Mouse (Mus musculus): Measurements from ENCODE around the gene Klhl36. TPM values are rescaled to one million over a fixed set of nuclear protein-coding genes. Genes with fewer than 3 reads are reported as not detected.

The Klhl36 gene
- polyA plus RNA-seq, 1 experiment from 2014 or later = 11.4 TPM

DNA sequence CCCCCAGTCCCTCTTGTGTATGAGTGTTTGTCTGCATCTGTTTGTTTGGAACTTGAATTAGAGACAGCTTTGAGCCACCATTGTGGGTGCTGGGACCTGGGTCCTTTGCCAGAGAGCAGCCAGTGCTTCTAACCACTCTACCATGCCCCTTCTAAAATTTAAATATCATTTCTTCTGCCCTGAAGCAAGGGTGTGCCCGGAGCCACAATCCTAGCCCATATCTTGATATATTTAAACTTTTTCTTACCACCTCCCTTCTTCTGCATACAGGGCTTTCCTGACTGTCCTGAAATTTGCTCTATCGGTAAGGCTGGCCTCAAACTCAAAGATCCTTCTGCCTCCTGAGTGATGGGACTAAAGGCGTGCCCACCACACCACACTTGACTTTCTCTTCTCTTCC lies 55.3 kb downstream of the Klhl36 start:
- H3K27ac ChIP-seq (ENCODE audit: low read length) = no peak overlapping the region
- H3K27me3 ChIP-seq (ENCODE audit: control insufficient read depth, insufficient read depth, low read length) = no peaks in the 10 kb centered on the region
- ATAC-seq (replicated peaks; ENCODE audit: extremely low read depth, insufficient read depth, low FRiP score) = no peak
- peaks cover 43% of the 10 kb centered on the region for H3K4me1 ChIP-seq (ENCODE audit: control insufficient read depth, insufficient read depth, low read length)
- no peaks in the 10 kb centered on the region for H3K36me3 ChIP-seq (ENCODE audit: control insufficient read depth, insufficient read depth)
- no peaks in the 10 kb centered on the region for H3K9me3 ChIP-seq (replicated peaks; ENCODE audit: control insufficient read depth, low read length)
- H3K4me3 ChIP-seq (ENCODE audit: low read length) = no peak overlapping the region
- no peak overlapping the region for H3K4me2 ChIP-seq (ENCODE audit: low read depth, low read length)
- H3K9ac ChIP-seq (ENCODE audit: low read length) = no peak overlapping the region
- WGBS = 86% methylated on average over 3 of the region's 3 CpGs

DNA sequence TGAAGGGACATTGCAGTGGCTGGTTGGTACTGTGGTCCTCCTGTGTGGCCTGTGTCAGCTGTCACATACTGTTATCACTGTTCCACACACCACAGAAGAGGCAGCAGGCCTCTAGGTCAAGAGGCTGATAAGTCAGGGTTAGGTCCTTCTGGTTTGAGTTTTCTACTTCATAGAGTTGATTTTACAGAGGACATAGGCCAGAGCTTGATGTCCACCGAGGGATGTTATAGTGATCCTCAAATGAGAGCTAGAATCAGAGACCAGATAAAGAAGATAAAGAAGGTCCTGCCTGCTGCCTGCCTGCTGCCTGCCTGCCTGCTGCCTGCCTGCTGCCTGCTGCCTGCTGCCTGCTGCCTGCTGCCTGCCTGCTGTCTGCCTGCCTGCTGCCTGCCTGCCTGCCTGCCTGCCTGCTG lies 56.1 kb downstream of the Klhl36 start:
- H3K27me3 ChIP-seq (ENCODE audit: control insufficient read depth, insufficient read depth, low read length) = no peaks in the 10 kb centered on the region
- H3K9ac ChIP-seq (ENCODE audit: low read length) = no peak overlapping the region
- ATAC-seq (replicated peaks; ENCODE audit: extremely low read depth, insufficient read depth, low FRiP score) = no peak
- no peaks in the 10 kb centered on the region for H3K36me3 ChIP-seq (ENCODE audit: control insufficient read depth, insufficient read depth)
- no peak overlapping the region for H3K27ac ChIP-seq (ENCODE audit: low read length)
- H3K4me3 ChIP-seq (ENCODE audit: low read length) = no peak overlapping the region
- H3K4me2 ChIP-seq (ENCODE audit: low read depth, low read length) = no peak overlapping the region
- peaks cover 36% of the 10 kb centered on the region for H3K4me1 ChIP-seq (ENCODE audit: control insufficient read depth, insufficient read depth, low read length)
- 25% methylated on average over 1 of the region's 1 CpGs for WGBS
- H3K9me3 ChIP-seq (replicated peaks; ENCODE audit: control insufficient read depth, low read length) = no peaks in the 10 kb centered on the region

DNA sequence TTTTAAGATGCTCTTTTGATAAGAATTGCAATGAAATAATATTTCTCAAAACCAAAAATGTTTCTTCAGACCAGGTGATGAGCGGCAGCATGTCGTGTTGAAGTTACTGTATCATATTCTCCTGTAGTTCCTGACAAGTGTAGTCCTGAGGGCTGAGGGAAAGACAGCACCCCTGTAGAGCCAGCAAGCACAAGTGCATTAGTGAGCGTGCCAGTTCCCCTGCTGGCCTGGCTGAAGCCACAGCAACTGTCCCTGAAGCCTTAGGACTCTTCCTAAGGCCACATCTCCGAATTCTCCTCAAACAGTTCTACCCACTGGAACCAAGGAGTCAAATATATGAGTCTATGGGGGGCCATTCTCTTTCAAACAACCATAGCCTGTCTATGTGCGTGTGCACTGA lies 61.2 kb downstream of the Klhl36 start:
- Histone ChIP-seq H3K4me1 (ENCODE audit: control insufficient read depth, insufficient read depth, low read length) (peaks cover 20% of the 10 kb centered on the region), H3K27ac (ENCODE audit: low read length) (no peak overlapping the region), H3K9me3 (replicated peaks; ENCODE audit: control insufficient read depth, low read length) (no peaks in the 10 kb centered on the region), H3K27me3 (ENCODE audit: control insufficient read depth, insufficient read depth, low read length) (no peaks in the 10 kb centered on the region), H3K4me3 (ENCODE audit: low read length) (no peak overlapping the region), H3K4me2 (ENCODE audit: low read depth, low read length) (no peak overlapping the region), H3K36me3 (ENCODE audit: control insufficient read depth, insufficient read depth) (no peaks in the 10 kb centered on the region), H3K9ac (ENCODE audit: low read length) (no peak overlapping the region)
- WGBS = 84% methylated on average over 5 of the region's 5 CpGs
- no peak for ATAC-seq (replicated peaks; ENCODE audit: extremely low read depth, insufficient read depth, low FRiP score)

DNA sequence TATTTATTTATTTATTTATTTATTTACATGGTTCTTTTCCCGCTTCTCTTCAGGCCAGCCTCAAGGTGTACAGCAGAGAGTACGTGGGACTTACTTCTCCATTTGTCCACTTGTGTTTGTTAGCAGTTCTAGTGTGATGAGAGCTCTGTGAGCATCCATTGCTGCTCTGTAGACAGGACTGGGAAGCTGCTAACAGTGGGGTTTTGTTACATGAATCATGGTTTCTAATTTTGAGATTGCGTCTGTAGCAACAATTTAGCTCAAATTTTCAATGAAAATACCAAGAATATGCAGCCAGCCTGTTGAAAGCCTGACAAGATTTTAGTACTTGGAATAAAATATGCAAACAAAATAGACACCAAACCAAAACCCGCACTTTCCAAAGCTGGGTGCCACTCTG lies 63.4 kb downstream of the Klhl36 start:
- H3K4me3 ChIP-seq (ENCODE audit: low read length) = no peak overlapping the region
- no peaks in the 10 kb centered on the region for H3K27me3 ChIP-seq (ENCODE audit: control insufficient read depth, insufficient read depth, low read length)
- no peak overlapping the region for H3K4me2 ChIP-seq (ENCODE audit: low read depth, low read length)
- H3K4me1 ChIP-seq (ENCODE audit: control insufficient read depth, insufficient read depth, low read length) = peaks cover 21% of the 10 kb centered on the region
- no peaks in the 10 kb centered on the region for H3K9me3 ChIP-seq (replicated peaks; ENCODE audit: control insufficient read depth, low read length)
- no peaks in the 10 kb centered on the region for H3K36me3 ChIP-seq (ENCODE audit: control insufficient read depth, insufficient read depth)
- WGBS = 82% methylated on average over 4 of the region's 4 CpGs
- no peak overlapping the region for H3K9ac ChIP-seq (ENCODE audit: low read length)
- H3K27ac ChIP-seq (ENCODE audit: low read length) = no peak overlapping the region
- ATAC-seq (replicated peaks; ENCODE audit: extremely low read depth, insufficient read depth, low FRiP score) = no peak

DNA sequence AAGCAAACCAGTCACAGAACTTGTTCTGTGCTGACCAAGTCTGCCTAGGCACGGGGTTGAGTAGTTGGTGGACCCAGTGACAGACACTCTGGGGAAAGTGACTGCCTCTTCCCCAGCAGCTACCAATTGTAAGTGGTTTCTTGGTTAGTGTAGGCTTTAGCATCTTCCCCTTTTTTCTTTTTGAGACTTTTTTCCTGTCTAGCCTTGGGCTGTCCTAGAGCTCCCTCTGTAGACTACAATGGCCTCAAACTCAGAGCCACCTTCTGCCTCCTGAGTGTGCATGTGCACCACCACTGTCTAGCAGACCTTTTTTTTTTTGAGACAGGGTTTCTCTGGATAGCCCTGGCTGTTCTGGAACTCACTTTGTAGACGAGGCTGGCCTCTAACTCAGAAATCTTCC lies 64.4 kb downstream of the Klhl36 start:
- no peak overlapping the region for H3K4me2 ChIP-seq (ENCODE audit: low read depth, low read length)
- no peak overlapping the region for H3K27ac ChIP-seq (ENCODE audit: low read length)
- no peak for ATAC-seq (replicated peaks; ENCODE audit: extremely low read depth, insufficient read depth, low FRiP score)
- H3K36me3 ChIP-seq (ENCODE audit: control insufficient read depth, insufficient read depth) = no peaks in the 10 kb centered on the region
- no peaks in the 10 kb centered on the region for H3K27me3 ChIP-seq (ENCODE audit: control insufficient read depth, insufficient read depth, low read length)
- no peak overlapping the region for H3K4me3 ChIP-seq (ENCODE audit: low read length)
- peaks cover 25% of the 10 kb centered on the region for H3K4me1 ChIP-seq (ENCODE audit: control insufficient read depth, insufficient read depth, low read length)
- WGBS = 69% methylated on average over 2 of the region's 2 CpGs
- no peak overlapping the region for H3K9ac ChIP-seq (ENCODE audit: low read length)
- no peaks in the 10 kb centered on the region for H3K9me3 ChIP-seq (replicated peaks; ENCODE audit: control insufficient read depth, low read length)

Other genes starting within 250 kb of the Klhl36 start
- 0.07 TPM in 1 of 2 replicates, not detected in the other for gene Adad2, start 249.5 kb upstream of the Klhl36 start, polyA plus RNA-seq (2015; fragmentation: Nextera tagmentation; extraction: Ambion mirVana)
- 0.04 TPM in 1 of 2 replicates, not detected in the other for gene Kcng4, start 226.6 kb upstream of the Klhl36 start, polyA plus RNA-seq (2015; fragmentation: Nextera tagmentation; extraction: Ambion mirVana)
- gene Wfdc1, start 195.9 kb upstream of the Klhl36 start, polyA plus RNA-seq (2015; fragmentation: Nextera tagmentation; extraction: Ambion mirVana) = 6.4 and 7.5 TPM in 2 replicates
- gene Atp2c2, start 162.3 kb upstream of the Klhl36 start, polyA plus RNA-seq (2015; fragmentation: Nextera tagmentation; extraction: Ambion mirVana) = 0.26 and 0.69 TPM in 2 replicates
- gene Tldc1, start 83.8 kb upstream of the Klhl36 start, polyA plus RNA-seq (2015; fragmentation: Nextera tagmentation; extraction: Ambion mirVana) = 12.5 and 15.0 TPM in 2 replicates
- 34.3 and 56.1 TPM in 2 replicates for gene Cotl1, start 21.7 kb upstream of the Klhl36 start, polyA plus RNA-seq (2015; fragmentation: Nextera tagmentation; extraction: Ambion mirVana)
- 90.7 and 101 TPM in 2 replicates for gene Usp10, start 48.1 kb downstream of the Klhl36 start, polyA plus RNA-seq (2015; fragmentation: Nextera tagmentation; extraction: Ambion mirVana)
- 4.5 and 7.6 TPM in 2 replicates for gene Gm20388, start 48.6 kb downstream of the Klhl36 start, polyA plus RNA-seq (2015; fragmentation: Nextera tagmentation; extraction: Ambion mirVana)
- gene Crispld2, start 130.2 kb downstream of the Klhl36 start, polyA plus RNA-seq (2015; fragmentation: Nextera tagmentation; extraction: Ambion mirVana) = 2.4 and 3.6 TPM in 2 replicates
- gene Zdhhc7, start 239.2 kb downstream of the Klhl36 start, polyA plus RNA-seq (2015; fragmentation: Nextera tagmentation; extraction: Ambion mirVana) = 35.8 and 37.8 TPM in 2 replicates

All from heart, embryonic 16.5 days (tissue).